Comparison of ENCODE assay signal across 8 mouse cellular contexts in genomic region chr17:28882316-28882715, GRCm38 (mm10). TPM values are rescaled to one million over a fixed set of nuclear protein-coding genes. Genes with fewer than 3 reads are reported as not detected.
A peak's percentile ranks its signal among the peaks of the same experiment; 100 is the strongest.
DNase-seq lines count a peak whose midpoint lies in the region; ATAC-seq and TF ChIP-seq lines count a peak whose summit lies in the region.

No protein-coding gene starts in this region.

- TF ChIP-seq CTCF in C2C12 (IDR thresholded peaks at IDR 0.05; ENCODE audit: control insufficient read depth, insufficient read depth, insufficient read length) = no peak

- no peak overlapping the region for H3K27ac ChIP-seq in heart, embryonic 16.5 days (ENCODE audit: low read length)

- peak; percentile 79 for ATAC-seq in erythroid progenitor cell, adult 5-6 weeks (replicated peaks; ENCODE audit: low FRiP score, poor library complexity, severe bottlenecking)
- ATAC-seq in heart, embryonic 16.5 days (replicated peaks; ENCODE audit: extremely low read depth, insufficient read depth, low FRiP score) = no peak
- ATAC-seq in megakaryocyte progenitor cell, adult 5-6 weeks (replicated peaks; ENCODE audit: poor library complexity) = peak; percentile 95

- DNase-seq in T-cell, adult 2 months (ENCODE audit: low spot score) = peak; percentile 83
- peak; percentile 79 to 87 for DNase-seq in kidney, postnatal 4 days
- peak; percentile 50 for DNase-seq in right cerebral cortex, postnatal 25 days
- no peak for DNase-seq in adipocyte (ENCODE audit: low spot score)

- H3ac ChIP-seq in C2C12 (ENCODE audit: control insufficient read depth, insufficient read length, low read depth) = no peak overlapping the region

- no peaks in the 10 kb centered on the region for H3K36me3 ChIP-seq in C2C12 (ENCODE audit: control insufficient read depth, insufficient read depth)
- no peaks in the 10 kb centered on the region for H3K36me3 ChIP-seq in heart, embryonic 16.5 days (ENCODE audit: control insufficient read depth, insufficient read depth)

- peak overlapping the region; percentile 41; the same call in 1 of the 2 replicates for H3K4me2 ChIP-seq in heart, embryonic 16.5 days (ENCODE audit: low read depth, low read length)

- no peak overlapping the region for H3K4me3 ChIP-seq in C2C12 (ENCODE audit: insufficient read depth, poor library complexity, severe bottlenecking)
- H3K4me3 ChIP-seq in heart, embryonic 16.5 days (ENCODE audit: low read length) = no peak overlapping the region

- no peaks in the 10 kb centered on the region for H3K79me3 ChIP-seq in C2C12 (ENCODE audit: low read depth)

- no peak overlapping the region for H3K9ac ChIP-seq in heart, embryonic 16.5 days (ENCODE audit: low read length)

- 3% methylated on average over 12 of the region's 12 CpGs for WGBS in heart, embryonic 16.5 days

- no peaks in the 10 kb centered on the region for H3K4me1 ChIP-seq in heart, embryonic 16.5 days (ENCODE audit: control insufficient read depth, insufficient read depth, low read length)

- no peaks in the 10 kb centered on the region for H3K79me2 ChIP-seq in C2C12 (ENCODE audit: control insufficient read depth, insufficient read depth)

- H3K27me3 ChIP-seq in C2C12 (ENCODE audit: control insufficient read depth, insufficient read depth, insufficient read length) = peaks cover 4% of the 10 kb centered on the region
- H3K27me3 ChIP-seq in heart, embryonic 16.5 days (ENCODE audit: control insufficient read depth, insufficient read depth, low read length) = 0 out of 2 replicates have a peak, but pooled peaks cover 2% of the 10 kb centered on the region

- H3K9me3 ChIP-seq in heart, embryonic 16.5 days (replicated peaks; ENCODE audit: control insufficient read depth, low read length) = no peaks in the 10 kb centered on the region

TF ChIP-seq in C2C12, 6 proteins besides CTCF, POLR2A, EP300 and RAD21:
- no peak for TF ChIP-seq CEBPB (IDR thresholded peaks at IDR 0.05; ENCODE audit: low read depth)
- peak; percentile 78 for TF ChIP-seq MYOD1 (IDR thresholded peaks at IDR 0.05; ENCODE audit: control insufficient read depth, insufficient read length, low read depth)

RNA-seq across cellular contexts. Expression of gene Pnpla1, which starts 24.1 kb away (rescaled TPM):
- not detected for polyA plus RNA-seq in C2C12 (2012; fragmentation: generic; extraction: Trizol)
- total RNA-seq in erythroid progenitor cell, adult 5-6 weeks (2015; ENCODE audit: low replicate concordance) = 2.2 TPM in 1 of 2 replicates, not detected in the other
- total RNA-seq in erythroid progenitor cell, adult 5-6 weeks (2017; ENCODE audit: low replicate concordance) = not detected in 2 replicates
- polyA plus RNA-seq in heart, embryonic 16.5 days (2015; fragmentation: Nextera tagmentation; extraction: Ambion mirVana) = 0.03 TPM in 1 of 2 replicates, not detected in the other
- total RNA-seq in megakaryocyte progenitor cell, adult 5-6 weeks (2015) = 0.02 and 0.10 TPM in 2 replicates
- total RNA-seq in megakaryocyte progenitor cell, adult 5-6 weeks (2017) = 0.14 TPM in 1 of 2 replicates, not detected in the other

RNA-seq across cellular contexts. Expression of gene 4930539E08Rik, which starts 32.8 kb away (rescaled TPM):
- polyA plus RNA-seq in C2C12 (2012; fragmentation: generic; extraction: Trizol) = 0.01 TPM
- not detected in 2 replicates for total RNA-seq in erythroid progenitor cell, adult 5-6 weeks (2015; ENCODE audit: low replicate concordance)
- total RNA-seq in erythroid progenitor cell, adult 5-6 weeks (2017; ENCODE audit: low replicate concordance) = not detected in 2 replicates
- 0.40 and 0.43 TPM in 2 replicates for polyA plus RNA-seq in heart, embryonic 16.5 days (2015; fragmentation: Nextera tagmentation; extraction: Ambion mirVana)
- 0.66 and 1.4 TPM in 2 replicates for total RNA-seq in megakaryocyte progenitor cell, adult 5-6 weeks (2015)
- 0.96 and 1.1 TPM in 2 replicates for total RNA-seq in megakaryocyte progenitor cell, adult 5-6 weeks (2017)
